Mouse (Mus musculus): Measurements from ENCODE around the gene Samt1. TPM values are rescaled to one million over a fixed set of nuclear protein-coding genes. Genes with fewer than 3 reads are reported as not detected.

The Samt1 gene
- not detected in 2 replicates for polyA plus RNA-seq (2021; fragmentation: Nextera tagmentation)
- long read RNA-seq, experiment 1, result 0 reads
- long read RNA-seq, experiment 2, result 0 reads

DNA sequence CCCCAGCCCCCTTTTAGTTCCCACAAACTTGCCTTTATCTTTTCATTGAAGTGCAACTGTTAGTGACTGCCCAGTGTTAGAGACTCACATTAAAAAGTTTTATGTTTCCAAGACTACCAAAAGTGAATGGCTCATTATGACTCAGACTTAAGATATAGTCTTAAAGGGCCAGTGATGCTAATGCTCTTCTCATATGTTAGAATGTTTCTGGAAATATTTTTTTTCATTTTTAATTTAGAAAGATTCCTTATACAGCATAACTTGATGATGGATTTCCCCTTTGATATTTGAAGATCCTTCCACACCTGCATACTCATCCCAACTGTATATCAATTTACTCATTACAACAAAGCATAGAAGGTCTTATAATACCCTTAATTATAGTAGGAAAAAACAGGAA lies at the start of gene Samt1:
TSS of gene Samt1 (minus strand) at position 101 of the 400 bp plus-strand sequence.

DNA sequence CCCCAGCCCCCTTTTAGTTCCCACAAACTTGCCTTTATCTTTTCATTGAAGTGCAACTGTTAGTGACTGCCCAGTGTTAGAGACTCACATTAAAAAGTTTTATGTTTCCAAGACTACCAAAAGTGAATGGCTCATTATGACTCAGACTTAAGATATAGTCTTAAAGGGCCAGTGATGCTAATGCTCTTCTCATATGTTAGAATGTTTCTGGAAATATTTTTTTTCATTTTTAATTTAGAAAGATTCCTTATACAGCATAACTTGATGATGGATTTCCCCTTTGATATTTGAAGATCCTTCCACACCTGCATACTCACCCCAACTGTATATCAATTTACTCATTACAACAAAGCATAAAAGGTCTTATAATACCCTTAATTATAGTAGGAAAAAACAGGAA lies 42.5 kb upstream of the Samt1 start, which contains the start of gene Gm10057:
TSS of gene Gm10057 (minus strand) at position 101 of the 400 bp plus-strand sequence.

DNA sequence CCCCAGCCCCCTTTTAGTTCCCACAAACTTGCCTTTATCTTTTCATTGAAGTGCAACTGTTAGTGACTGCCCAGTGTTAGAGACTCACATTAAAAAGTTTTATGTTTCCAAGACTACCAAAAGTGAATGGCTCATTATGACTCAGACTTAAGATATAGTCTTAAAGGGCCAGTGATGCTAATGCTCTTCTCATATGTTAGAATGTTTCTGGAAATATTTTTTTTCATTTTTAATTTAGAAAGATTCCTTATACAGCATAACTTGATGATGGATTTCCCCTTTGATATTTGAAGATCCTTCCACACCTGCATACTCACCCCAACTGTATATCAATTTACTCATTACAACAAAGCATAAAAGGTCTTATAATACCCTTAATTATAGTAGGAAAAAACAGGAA lies 21.3 kb upstream of the Samt1 start, which contains the start of gene 4921511M17Rik:
TSS of gene 4921511M17Rik (minus strand) at position 101 of the 400 bp plus-strand sequence.

Other genes starting within 250 kb of the Samt1 start
- 14.0 and 14.9 TPM in 2 replicates for gene Spin2c, start 180.4 kb downstream of the Samt1 start, polyA plus RNA-seq (2021; fragmentation: Nextera tagmentation)
- gene 4921511M17Rik, start 21.2 kb upstream of the Samt1 start, polyA plus RNA-seq (2021; fragmentation: Nextera tagmentation), result not detected in 2 replicates
- gene Gm10057, start 42.4 kb upstream of the Samt1 start, polyA plus RNA-seq (2021; fragmentation: Nextera tagmentation), result not detected in 2 replicates
- not detected in 2 replicates for gene Gm15140, start 108.0 kb upstream of the Samt1 start, polyA plus RNA-seq (2021; fragmentation: Nextera tagmentation)